In genomic region chr3:104295015-104295719, GRCm38 (mm10) we compare ENCODE assay signal across 11 mouse cellular contexts.
DNase-seq lines count a peak whose midpoint lies in the region; ATAC-seq and TF ChIP-seq lines count a peak whose summit lies in the region.
"Had no signal": no experiment of that assay in that cellular context is flagged by ENCODE, and none has a peak within 500 bp of the region (broad histone marks: within the 10 kb centered on the region; RNA-seq: fewer than 3 reads in every experiment).

No protein-coding gene starts in this region.

- in situ Hi-C loops in Patski (cut with MboI; ENCODE audit: low pct_unique_long_range_greater_than_20kb): loop anchor here (5.0 kb wide), 2 partner anchors 73 to 147 kb away; partner anchors contain the start of gene Magi3

- no peak overlapping the region for H3K9ac ChIP-seq in heart, adult 2 months (ENCODE audit: low read depth, low read length)
- no peak overlapping the region for H3K9ac ChIP-seq in embryonic facial prominence, embryonic 14.5 days (ENCODE audit: low read depth, low read length)

- H3K27ac ChIP-seq in heart, adult 2 months: peak overlapping the region; percentile 67
- no peak overlapping the region for H3K27ac ChIP-seq in embryonic facial prominence, embryonic 14.5 days (replicated peaks; ENCODE audit: low read depth, low read length)
- peak overlapping the region; percentile 89 for H3K27ac ChIP-seq in olfactory bulb, adult 2 months (ENCODE audit: insufficient read depth, low read depth, low read length)

- no peak for TF ChIP-seq POLR2A in heart, adult 2 months (IDR thresholded peaks at IDR 0.05; ENCODE audit: insufficient read depth, low read depth, low read length)
- TF ChIP-seq POLR2A in olfactory bulb, adult 2 months (IDR thresholded peaks at IDR 0.05; ENCODE audit: insufficient read depth, low read depth, low read length): no peak

- intact Hi-C loops in heart, adult 2 months (cut with DNase I): loop anchor here (5.0 kb wide), 1 partner anchor 73 kb away; the partner anchor contains the start of gene Magi3
- intact Hi-C loops in heart, postnatal 36 days (cut with DNase I): no loop called here

- ATAC-seq in Patski: peak; percentile 48
- peak; percentile 55; the same call in 1 of the 2 replicates for ATAC-seq in embryonic facial prominence, embryonic 14.5 days (ENCODE audit: low read depth)
- ATAC-seq: forebrain, embryonic 16.5 days had no signal

- POLR2A ChIA-PET in Patski (lab: Charles Lee): interaction anchor here (0.7 to 1.1 kb wide), 3 partner anchors 15 to 126 kb away, joined by 3 read pairs; no protein-coding TSS in a partner anchor

- DNase-seq in heart, adult 2 months: peak in 1 of 2 experiments; percentile 11
- DNase-seq in heart, postnatal 36 days: no peak
- no peak for DNase-seq in Patski (ENCODE audit: low read depth, low spot score)
- DNase-seq in embryonic facial prominence, embryonic 14.5 days (ENCODE audit: low spot score): peak; percentile 66
- no peak for DNase-seq in urinary bladder, adult 2 months (ENCODE audit: low spot score)
- no peak for DNase-seq in layer of hippocampus, adult 9-11 months
- DNase-seq: kidney, adult 8-10 months had no signal

- H3K4me2 ChIP-seq in embryonic facial prominence, embryonic 14.5 days (ENCODE audit: low read depth, low read length): no peak overlapping the region
- H3K4me2 ChIP-seq: liver, embryonic 11.5 days had no signal

- no peak for TF ChIP-seq CTCF in heart, adult 2 months (IDR thresholded peaks at IDR 0.05)
- TF ChIP-seq CTCF in Patski (IDR thresholded peaks at IDR 0.05): no peak
- no peak for TF ChIP-seq CTCF in olfactory bulb, adult 2 months (IDR thresholded peaks at IDR 0.05; ENCODE audit: insufficient read depth, low read depth, low read length)

- no peaks in the 10 kb centered on the region for H3K9me3 ChIP-seq in embryonic facial prominence, embryonic 14.5 days (ENCODE audit: control insufficient read depth, low read length)

- CTCF ChIA-PET in Patski (lab: Charles Lee): interaction anchor here (0.7 to 3.5 kb wide), 9 partner anchors 10 to 148 kb away, joined by 3 to 19 read pairs (median 4); partner anchors contain the start of gene Magi3

- no peak overlapping the region for H3K4me3 ChIP-seq in heart, adult 2 months
- no peak overlapping the region for H3K4me3 ChIP-seq in embryonic facial prominence, embryonic 14.5 days (ENCODE audit: low read depth, low read length)
- H3K4me3 ChIP-seq in olfactory bulb, adult 2 months (ENCODE audit: insufficient read depth, low read depth, low read length): no peak overlapping the region
- H3K4me3 ChIP-seq: erythroblast, embryonic 14.5 days had no signal

- WGBS in heart, adult 2 months: 47% methylated on average over 8 of the region's 8 CpGs
- 15% methylated on average over 8 of the region's 8 CpGs for WGBS in embryonic facial prominence, embryonic 14.5 days
- 16% methylated on average over 8 of the region's 8 CpGs for WGBS in olfactory bulb, adult 2 months

- no peaks in the 10 kb centered on the region for H3K27me3 ChIP-seq in heart, adult 2 months (ENCODE audit: control insufficient read depth, insufficient read depth, low read length)
- H3K27me3 ChIP-seq in Patski: no peaks in the 10 kb centered on the region
- no peaks in the 10 kb centered on the region for H3K27me3 ChIP-seq in embryonic facial prominence, embryonic 14.5 days (replicated peaks; ENCODE audit: control insufficient read depth, insufficient read depth, low read length)

- H3K4me1 ChIP-seq in heart, adult 2 months (ENCODE audit: control insufficient read depth, insufficient read depth, low read length): peaks cover 9% of the 10 kb centered on the region
- H3K4me1 ChIP-seq in embryonic facial prominence, embryonic 14.5 days (ENCODE audit: control insufficient read depth, insufficient read depth, low read length): peaks cover 9% of the 10 kb centered on the region
- H3K4me1 ChIP-seq in olfactory bulb, adult 2 months (ENCODE audit: control insufficient read depth, insufficient read depth, low read length): peaks cover 7% of the 10 kb centered on the region

- H3K79me2 ChIP-seq in heart, adult 2 months (replicated peaks; ENCODE audit: control insufficient read depth, insufficient read depth, low read length): no peaks in the 10 kb centered on the region

- no peaks in the 10 kb centered on the region; the same call in 1 of the 2 replicates for H3K36me3 ChIP-seq in heart, adult 2 months (ENCODE audit: control insufficient read depth, insufficient read depth, low read length)
- no peaks in the 10 kb centered on the region for H3K36me3 ChIP-seq in embryonic facial prominence, embryonic 14.5 days (ENCODE audit: control insufficient read depth, insufficient read depth, low read length)

- no peak for TF ChIP-seq EP300 in heart, adult 2 months (IDR thresholded peaks at IDR 0.05; ENCODE audit: insufficient read depth, low read depth, low read length)
